Mouse (Mus musculus) liver, adult (tissue): ENCODE results near the gene AA986860.

Experiments
- GATA4 ChIP-seq: IDR thresholded peaks from 2 replicates; pipeline ENCODE4 v1.6.1; 2014; ENCODE audit warnings: mild to moderate bottlenecking, low read length; ENCODE audit not compliant: insufficient replicate concordance

Gene AA986860

DNA sequence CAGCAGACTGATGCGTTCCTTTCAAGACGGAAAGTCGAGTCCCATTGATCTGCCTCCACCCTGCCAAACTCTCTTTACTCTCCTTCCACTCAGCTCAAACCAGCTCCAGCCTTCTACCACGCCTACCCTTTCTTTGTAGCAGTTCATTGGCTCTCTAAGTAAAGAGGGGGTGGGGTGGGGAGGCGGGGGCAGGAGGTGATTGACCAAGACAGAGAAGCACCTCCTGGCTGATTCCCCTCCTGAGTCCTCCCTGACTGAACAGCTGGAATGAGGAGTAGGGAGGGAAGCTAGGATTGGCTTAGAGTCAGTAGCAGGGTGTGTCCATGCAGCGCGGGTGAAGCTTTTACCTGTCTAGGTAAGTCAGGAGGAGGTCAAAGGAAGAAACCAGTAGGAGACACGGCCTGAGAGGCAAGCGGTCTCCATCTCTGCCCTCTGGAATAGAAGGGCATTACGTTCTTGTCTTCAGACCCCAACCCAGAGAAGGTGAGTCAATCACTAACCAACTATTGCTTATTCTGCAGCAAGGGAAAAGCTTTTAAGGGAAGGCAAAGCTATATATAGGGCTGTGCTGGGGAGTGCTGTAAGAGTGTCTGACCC, at the start of gene AA986860:
TSS of gene AA986860 (plus strand) at position 236 of the 597 bp plus-strand sequence.
- no peak for TF ChIP-seq GATA4

DNA sequence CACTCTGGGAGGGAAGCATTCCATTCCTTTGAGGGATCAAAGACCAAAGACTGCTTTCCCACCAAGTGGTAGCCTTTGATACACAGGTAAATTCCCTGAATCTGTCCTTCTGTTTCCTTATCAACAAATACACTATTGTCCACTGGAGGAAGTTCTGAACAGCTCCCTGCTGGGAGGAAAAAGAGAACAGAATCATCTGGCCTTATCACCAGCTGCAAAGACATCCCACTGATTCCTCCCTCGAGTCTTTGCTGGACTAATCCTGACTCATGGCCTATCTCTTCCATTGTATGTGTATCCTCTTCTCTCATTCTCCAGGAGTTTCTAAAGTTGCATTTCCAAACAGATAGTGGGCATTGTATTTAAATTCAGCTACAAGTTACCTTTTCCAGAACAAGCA, 47.9 kb upstream of the AA986860 start:
- no peak for TF ChIP-seq GATA4

DNA sequence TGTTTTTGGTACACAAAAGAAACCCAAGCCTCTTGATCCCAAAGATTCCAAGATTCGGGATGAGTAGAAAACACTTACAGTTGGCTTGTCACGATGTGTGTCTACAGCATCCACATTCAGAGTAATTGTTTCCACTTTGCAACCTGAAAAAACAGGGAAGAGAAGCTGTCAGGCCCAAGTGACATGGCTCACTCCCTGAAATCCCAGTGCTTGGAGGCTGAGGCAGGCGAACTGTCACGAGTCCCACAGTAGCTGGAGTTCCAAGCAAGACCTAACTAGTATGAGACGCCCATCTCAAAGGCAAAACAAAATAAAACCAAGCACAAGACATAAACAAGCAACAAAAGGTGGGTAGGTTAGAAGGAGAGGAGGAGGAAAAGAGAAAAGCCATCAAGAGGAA, 33.2 kb upstream of the AA986860 start:
- TF ChIP-seq GATA4: no peak

DNA sequence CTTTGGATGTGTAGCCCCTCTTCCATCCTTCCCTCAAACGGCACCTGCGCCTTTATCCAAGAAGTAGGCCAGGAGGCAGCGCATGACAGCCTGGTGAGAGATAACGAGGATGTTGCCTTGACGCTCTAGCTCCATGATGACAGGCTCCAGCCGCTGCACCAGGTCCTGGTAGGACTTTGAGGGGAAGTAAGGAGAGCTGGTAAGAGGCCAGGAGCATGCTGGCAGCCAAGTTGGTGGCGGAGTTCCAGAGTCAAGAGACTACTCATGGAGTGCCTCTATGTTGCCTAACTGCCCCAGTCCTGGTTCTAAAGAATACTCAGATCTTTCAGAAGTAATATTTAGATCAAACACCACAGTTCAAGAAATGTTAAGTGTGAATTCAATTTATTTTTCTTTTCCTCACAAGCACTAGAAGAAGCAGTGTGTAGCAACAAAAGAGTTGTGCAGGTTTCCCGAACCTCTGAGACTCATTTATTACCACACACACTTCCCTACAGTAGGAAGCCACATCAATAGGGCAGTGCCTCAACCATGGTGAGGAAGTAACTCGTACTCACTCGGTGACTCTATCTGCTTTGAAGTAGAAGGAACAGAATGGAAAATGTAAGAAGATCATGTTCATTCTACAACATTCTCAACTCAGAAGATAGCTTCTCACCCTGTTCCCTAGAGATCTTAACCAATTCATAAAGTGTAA, 31.7 kb upstream of the AA986860 start:
- no peak for TF ChIP-seq GATA4

DNA sequence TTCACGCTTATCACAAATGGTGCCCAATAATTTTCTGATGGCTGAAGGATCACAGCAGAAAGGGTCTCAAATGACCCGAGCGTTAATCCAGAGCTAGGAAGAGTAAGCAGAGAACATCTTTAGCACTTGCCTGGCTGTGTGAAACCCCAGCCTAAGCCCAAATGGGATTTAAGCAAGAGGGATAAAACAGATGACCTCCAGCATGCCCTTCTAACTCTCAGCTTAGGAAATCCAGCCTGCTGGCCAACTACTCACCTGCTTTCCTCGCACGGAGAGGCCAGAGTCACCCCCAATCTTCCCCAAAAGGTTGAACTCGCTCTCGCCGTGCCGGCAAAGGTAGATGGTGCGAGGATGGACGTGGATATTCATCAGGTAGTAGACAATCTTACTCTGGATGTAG, 29.8 kb upstream of the AA986860 start:
- TF ChIP-seq GATA4: no peak

DNA sequence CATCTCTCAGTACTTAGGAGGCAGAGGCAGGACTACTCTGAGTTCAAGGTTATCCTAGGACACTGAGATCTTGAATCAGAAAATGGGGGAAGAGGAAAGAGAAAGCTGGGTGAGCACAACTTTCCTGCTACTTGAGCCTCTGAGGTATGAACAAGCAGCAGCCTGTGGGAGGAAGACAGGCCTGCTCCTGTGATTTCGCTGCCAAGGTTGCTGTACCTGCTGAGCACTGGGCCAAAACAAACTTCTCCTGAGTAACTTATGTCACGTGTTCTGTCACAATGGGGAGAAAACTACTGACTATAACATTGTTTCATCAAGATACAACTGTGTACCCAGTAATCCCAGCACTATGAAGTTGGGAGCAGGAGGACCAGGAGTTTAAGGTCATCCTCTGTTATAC, 28.2 kb upstream of the AA986860 start:
- no peak for TF ChIP-seq GATA4

DNA sequence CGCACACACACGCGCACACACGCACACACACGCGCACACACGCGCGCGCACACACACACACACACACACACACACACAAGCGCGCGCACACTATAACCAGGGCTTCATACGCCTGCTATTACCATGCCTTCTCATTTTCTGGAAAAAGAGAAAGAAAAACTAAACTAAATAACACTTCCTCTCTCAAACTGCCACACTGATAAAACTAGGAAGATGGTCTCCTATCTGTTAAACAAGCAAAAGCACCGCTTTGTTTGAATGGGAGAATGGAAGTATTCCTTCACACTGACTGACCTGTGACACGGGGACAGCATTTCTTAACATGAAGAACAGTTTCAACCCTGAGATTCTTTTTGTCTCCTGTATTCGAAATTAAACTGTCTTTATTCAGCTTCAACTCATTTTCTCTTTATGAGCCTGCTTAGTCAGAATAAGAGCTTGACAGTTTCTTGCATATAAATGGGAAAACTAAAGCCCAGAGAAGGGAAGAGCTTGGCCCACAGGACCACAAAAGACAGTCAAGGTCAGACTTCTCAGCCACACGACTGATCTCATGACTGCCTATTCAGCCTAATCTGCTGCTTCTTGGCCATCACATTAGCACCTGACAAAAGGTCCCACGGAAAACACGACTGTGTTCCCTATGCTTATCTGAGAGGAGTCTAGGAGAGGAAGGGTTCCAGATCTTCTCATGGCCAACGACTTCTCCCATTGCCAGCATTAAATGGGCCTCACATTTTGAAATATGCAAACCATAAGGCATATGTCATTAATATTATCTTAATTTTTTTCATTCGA, 21.3 kb upstream of the AA986860 start:
- TF ChIP-seq GATA4: no peak

DNA sequence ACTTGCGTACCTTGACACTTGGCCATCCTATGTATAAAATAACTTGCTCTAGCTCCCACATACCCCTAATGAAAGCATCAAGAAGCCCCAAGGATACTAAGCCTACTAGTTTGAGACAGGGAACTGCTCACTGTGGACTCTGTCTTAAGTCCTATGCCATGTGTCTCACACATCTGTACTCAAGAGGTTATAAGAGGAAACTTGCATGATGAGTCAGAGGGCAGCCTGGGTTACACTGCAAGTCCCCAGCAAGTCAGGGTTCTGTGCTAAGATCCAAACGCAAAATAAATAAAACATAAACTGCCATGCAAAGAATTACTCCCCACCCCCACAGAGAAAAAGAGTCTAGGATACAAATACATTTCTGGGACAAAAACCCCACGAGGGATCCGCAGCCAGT, 17.7 kb upstream of the AA986860 start:
- no peak for TF ChIP-seq GATA4

DNA sequence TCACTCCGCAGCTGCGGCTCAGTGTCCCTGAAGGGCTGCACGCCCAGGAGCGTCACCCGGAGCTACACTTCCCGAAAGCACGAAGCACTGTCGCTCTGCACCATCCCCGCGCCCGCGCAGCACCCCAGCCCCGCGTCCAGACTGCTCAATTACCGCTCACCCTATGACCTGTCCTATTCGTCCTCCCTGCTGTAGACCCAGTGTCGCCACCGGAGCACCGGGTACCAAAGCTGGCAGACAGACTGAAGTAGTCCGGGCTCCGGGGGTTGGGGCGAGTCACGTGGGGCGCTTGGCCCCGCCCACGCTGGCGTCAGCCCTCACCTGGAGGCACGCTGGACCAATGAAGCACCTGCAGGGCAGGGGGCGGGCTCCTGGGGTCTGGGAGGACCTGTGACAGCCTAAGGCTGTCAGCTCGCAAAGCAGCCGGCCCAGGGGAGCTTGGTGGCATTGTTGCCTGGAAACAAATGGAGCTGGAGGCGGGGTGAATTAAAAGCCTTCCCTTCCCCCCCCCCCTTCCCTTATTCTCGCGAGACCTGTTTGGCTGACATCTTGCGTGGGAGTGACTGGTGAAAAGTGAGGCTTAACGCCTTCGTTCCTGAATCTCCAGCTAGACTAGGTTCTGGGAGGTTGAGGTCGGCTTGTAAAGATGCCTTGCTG, 16.1 kb upstream of the AA986860 start, which contains the start of gene Gm29427:
TSS of gene Gm29427 (minus strand) at position 239 of the 657 bp plus-strand sequence.
- no peak for TF ChIP-seq GATA4

DNA sequence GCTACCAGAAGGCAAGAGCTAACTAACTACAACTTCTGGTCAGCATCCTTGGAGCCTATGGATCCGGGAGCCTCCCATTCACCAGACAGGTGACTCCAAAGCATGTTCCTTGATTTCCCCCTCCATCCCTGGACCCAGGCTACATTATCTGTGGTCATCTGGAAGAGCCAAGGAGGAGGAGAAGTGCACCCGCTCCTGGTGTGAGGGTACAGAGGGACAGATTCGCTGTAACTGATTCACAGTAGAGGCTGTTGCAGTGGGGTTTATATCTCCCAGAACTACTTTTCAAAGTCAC, 15.6 kb upstream of the AA986860 start:
- no peak for TF ChIP-seq GATA4

DNA sequence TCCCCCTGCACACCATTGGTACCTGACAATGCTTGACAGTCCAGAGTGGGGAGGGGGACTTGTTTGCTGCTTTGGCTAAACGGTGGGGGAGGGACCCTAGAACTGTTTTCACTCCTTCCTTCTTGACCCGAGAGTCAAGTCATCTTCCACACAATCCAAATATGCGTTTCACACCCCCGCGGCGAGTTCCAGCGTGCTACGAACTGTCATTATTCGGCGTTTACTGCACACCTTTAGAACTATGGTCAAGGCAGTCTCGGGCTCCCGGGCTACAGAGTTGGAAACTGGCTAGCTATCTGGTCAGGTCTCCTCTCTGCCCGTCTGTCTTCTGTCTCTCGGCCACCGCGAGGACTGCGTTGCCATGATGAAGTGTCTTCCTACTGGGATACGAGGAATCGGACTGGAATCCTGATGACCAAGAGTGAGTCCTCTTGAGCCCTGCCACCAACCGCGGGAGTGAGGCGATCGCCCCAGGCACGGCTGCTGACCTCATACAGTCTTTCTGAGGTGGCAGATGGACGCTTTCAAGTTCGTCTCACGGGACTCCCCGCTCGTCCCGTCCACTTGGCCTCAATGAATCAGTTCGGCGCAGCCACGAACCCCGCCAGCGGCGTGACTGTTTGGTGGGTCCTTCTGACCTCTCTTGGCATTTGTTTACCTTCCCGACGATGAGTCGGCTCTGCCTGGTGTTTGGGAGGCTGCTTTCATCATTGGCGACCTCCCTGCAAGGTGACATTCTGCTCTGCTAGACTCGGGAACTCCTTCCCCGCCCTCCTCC, 15.1 kb upstream of the AA986860 start:
- no peak for TF ChIP-seq GATA4

DNA sequence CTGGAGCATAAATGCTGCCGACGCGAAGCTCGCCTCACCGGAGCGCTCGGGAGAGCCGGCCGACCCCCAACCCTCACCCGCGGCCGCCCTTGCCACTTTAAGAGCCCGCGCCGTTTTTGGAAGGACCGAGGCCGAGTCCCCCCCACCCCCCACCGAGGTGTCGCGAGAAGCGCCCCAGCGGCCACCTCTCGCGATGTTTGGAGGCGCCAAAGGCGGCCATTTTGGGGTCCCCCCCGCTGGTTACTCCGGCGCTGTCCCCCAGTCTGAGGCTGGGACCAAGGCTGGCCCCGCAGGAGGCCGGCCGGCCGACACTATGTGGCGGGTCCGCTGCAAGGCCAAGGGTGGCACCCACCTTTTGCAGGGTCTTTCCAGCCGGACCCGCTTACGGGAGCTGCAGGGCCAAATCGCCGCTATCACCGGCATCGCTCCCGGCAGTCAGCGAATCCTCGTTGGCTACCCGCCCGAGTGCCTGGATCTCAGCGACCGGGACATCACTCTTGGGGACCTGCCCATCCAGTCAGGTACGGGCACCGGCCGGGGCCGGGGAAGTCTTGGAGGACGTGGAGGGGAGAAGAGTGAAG, 14.4 kb upstream of the AA986860 start, which contains the start of gene Yod1:
TSS of gene Yod1 (plus strand) at position 37 of the 581 bp plus-strand sequence.
- peak; percentile 62; the same call in 1 of the 2 replicates for TF ChIP-seq GATA4

DNA sequence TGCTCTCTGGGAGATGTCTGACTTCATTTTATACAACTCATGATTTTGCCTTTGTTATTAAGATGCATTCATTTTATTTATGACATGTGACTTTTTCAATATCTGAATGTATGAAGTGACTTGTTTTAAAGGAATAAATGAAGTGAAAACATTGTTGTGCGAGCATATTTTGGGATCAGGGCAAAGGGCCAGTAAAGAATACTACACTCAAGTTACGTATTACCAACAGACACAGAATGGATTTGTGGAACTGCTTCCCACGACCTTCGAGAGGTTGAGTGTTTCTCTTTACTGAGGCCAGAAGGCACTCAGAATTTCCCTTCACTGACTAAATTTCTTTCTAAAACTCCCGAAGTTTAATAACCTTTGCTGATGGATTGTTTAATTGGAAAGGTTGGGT, 7.6 kb upstream of the AA986860 start:
- no peak for TF ChIP-seq GATA4

DNA sequence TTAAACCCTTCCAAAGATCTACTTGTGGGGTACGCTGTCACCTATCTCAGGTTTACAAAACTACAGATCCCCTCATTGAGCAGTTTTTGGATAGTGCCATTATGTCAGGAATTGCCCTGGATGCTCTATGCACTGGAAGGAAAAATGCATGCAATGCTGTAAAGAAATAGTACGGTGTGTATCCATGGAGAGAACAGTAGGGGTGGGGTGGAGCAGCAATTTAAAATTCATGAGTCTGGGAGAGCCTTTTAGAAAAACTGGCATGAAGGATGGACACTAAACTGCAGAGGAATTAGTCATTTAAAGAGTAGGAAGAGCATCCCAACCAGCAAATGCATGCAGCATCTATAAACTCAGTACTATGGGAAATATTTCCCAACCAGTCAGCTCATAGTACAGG, 5.4 kb upstream of the AA986860 start:
- no peak for TF ChIP-seq GATA4
